Mouse (Mus musculus) limb, embryonic 12.5 days (tissue): ENCODE measurements around the gene Hdhd5. TPM values are rescaled to one million over a fixed set of nuclear protein-coding genes. Genes with fewer than 3 reads are reported as not detected.
A peak's percentile ranks its signal among the peaks of the same experiment; 100 is the strongest.

Experiments
- ATAC-seq: fragments of 200-750 bp; cut with Nextera tagmentation; 2 replicates; pipeline ENCODE4 v1.8.0; 2017; ENCODE audit warnings: low read depth, moderate TSS enrichment; ENCODE audit not compliant: insufficient number of reproducible peaks, insufficient read depth, low FRiP score, low TSS enrichment
- H3K27ac ChIP-seq: fragments of 300-500 bp; sonication (generic); 2 replicates; pipeline ENCODE4 v1.5.1; 2016; ENCODE audit warnings: mild to moderate bottlenecking, moderate library complexity
- H3K27me3 ChIP-seq: fragments of 300-500 bp; sonication (generic); 2 replicates; pipeline ENCODE4 v1.6.1; 2016; ENCODE audit warnings: mild to moderate bottlenecking, moderate library complexity
- H3K36me3 ChIP-seq: fragments of 300-500 bp; sonication (generic); 2 replicates; pipeline ENCODE4 v1.6.1; 2016; ENCODE audit warnings: mild to moderate bottlenecking, moderate library complexity
- H3K4me1 ChIP-seq: fragments of 300-500 bp; sonication (generic); replicated peaks from 2 replicates; pipeline ENCODE4 v1.6.1; 2016
- H3K4me2 ChIP-seq: fragments of 300-500 bp; sonication (generic); 2 replicates; pipeline ENCODE4 v1.6.1; 2016; ENCODE audit warnings: mild to moderate bottlenecking, moderate library complexity
- H3K4me3 ChIP-seq: fragments of 300-500 bp; sonication (generic); replicated peaks from 2 replicates; pipeline ENCODE4 v1.5.1; 2016; ENCODE audit warnings: mild to moderate bottlenecking
- H3K9ac ChIP-seq: fragments of 300-500 bp; sonication (generic); replicated peaks from 2 replicates; pipeline ENCODE4 v1.6.1; 2016; ENCODE audit warnings: mild to moderate bottlenecking, moderate library complexity
- H3K9me3 ChIP-seq: fragments of 300-500 bp; sonication (generic); 2 replicates; pipeline ENCODE4 v1.6.1; 2016; ENCODE audit warnings: mild to moderate bottlenecking, moderate library complexity
- WGBS: fragments of 180-500 bp; shearing (Covaris S2); methylation state at CpG from one replicate; pipeline ENCODE4 v1.1.7; 2016; 5-methylcytosine and 5-hydroxymethylcytosine counted together
- polyA plus RNA-seq: library from polyadenylated mRNA; unstranded; fragments of >200 nt; fragmentation: Nextera tagmentation; extraction: Ambion mirVana; gene quantifications from 2 replicates; pipeline ENCODE4 v1.2.1, GENCODE M21; 2016

Hdhd5 gene
- polyA plus RNA-seq, 1 experiment from 2014 or later = 22.1 TPM

DNA sequence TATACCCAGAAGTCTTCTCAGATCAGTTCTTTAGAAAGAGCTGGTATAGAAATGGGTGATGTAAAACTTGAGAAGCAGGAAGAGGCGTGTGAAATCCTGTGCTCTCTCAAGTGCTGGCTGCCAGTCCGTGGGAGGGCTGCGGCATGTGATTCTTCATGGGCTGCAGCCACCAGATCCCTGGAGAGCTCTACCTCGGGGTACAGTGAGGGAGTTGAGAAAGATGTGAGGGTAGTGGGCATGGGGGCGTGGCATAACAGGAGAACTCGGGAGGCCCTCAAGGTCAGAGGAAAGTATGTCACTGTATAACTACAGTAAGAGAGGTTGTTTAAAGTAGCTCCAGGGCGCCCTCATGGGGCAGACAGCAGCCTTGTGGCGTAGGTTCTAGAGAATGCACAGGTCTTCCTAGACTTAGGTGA, 47.9 kb downstream of the Hdhd5 start:
- no peak overlapping the region for H3K9ac ChIP-seq

DNA sequence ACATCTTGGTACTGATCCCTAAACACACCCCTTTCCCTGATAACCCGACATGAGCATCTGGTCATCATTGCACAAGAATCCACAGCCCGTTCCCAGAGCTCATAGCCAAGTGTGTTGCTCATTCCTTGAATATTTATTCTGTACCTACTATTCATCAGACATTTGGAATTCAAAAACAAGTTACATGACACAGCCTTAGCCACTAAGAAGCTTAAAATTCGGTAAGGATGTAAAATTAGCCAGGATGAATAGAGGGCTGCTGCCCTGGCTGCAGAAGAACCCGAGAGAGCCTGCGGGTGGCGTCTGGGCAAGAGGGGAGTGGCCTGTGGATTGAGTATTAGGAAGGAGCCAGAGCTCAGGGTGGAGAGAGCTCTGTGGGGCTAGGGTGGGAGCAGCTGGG, 48.4 kb downstream of the Hdhd5 start:
- H3K9ac ChIP-seq = no peak overlapping the region

More for the DNA sequence above, 47.9 kb downstream of the Hdhd5 start:
- ATAC-seq = no peak
- no peak overlapping the region for H3K4me3 ChIP-seq
- no peaks in the 10 kb centered on the region for H3K9me3 ChIP-seq
- H3K4me2 ChIP-seq = 0 out of 2 replicates have a peak overlapping the region, but pooled peaks have one; percentile 9
- peaks cover 7% of the 10 kb centered on the region for H3K4me1 ChIP-seq
- 31% methylated on average over 8 of the region's 8 CpGs for WGBS
- no peak overlapping the region for H3K27ac ChIP-seq
- peaks cover 9% of the 10 kb centered on the region; the same call in 1 of the 2 replicates for H3K36me3 ChIP-seq
- peaks cover 6% of the 10 kb centered on the region; the same call in 1 of the 2 replicates for H3K27me3 ChIP-seq

DNA sequence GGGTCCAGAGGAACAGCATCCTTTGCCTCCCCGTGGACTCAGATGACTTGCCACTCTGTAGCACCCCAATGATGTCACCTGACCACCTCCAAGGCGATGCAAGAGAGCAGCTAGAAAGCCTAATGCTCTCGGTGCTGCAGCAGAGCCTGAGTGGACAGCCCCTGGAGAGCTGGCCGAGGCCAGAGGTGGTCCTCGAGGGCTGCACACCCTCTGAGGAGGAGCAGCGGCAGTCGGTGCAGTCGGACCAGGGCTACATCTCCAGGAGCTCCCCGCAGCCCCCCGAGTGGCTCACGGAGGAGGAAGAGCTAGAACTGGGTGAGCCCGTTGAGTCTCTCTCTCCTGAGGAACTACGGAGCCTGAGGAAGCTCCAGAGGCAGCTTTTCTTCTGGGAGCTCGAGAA, 49.1 kb downstream of the Hdhd5 start:
- no peaks in the 10 kb centered on the region for H3K9me3 ChIP-seq
- no peak overlapping the region for H3K9ac ChIP-seq
- H3K27me3 ChIP-seq = peaks cover 6% of the 10 kb centered on the region; the same call in 1 of the 2 replicates
- H3K4me2 ChIP-seq = no peak overlapping the region
- no peak overlapping the region for H3K27ac ChIP-seq
- no peak overlapping the region for H3K4me3 ChIP-seq
- H3K36me3 ChIP-seq = peaks cover 9% of the 10 kb centered on the region; the same call in 1 of the 2 replicates
- ATAC-seq = no peak
- H3K4me1 ChIP-seq = peaks cover 7% of the 10 kb centered on the region
- 91% methylated on average over 14 of the region's 14 CpGs for WGBS

More for the DNA sequence above, 48.4 kb downstream of the Hdhd5 start:
- Histone ChIP-seq H3K4me2 (no peak overlapping the region), H3K27me3 (peaks cover 6% of the 10 kb centered on the region; the same call in 1 of the 2 replicates), H3K27ac (no peak overlapping the region), H3K4me3 (no peak overlapping the region), H3K9me3 (no peaks in the 10 kb centered on the region), H3K4me1 (peaks cover 7% of the 10 kb centered on the region), H3K36me3 (peaks cover 9% of the 10 kb centered on the region; the same call in 1 of the 2 replicates)
- 42% methylated on average over 6 of the region's 6 CpGs for WGBS
- ATAC-seq = no peak

DNA sequence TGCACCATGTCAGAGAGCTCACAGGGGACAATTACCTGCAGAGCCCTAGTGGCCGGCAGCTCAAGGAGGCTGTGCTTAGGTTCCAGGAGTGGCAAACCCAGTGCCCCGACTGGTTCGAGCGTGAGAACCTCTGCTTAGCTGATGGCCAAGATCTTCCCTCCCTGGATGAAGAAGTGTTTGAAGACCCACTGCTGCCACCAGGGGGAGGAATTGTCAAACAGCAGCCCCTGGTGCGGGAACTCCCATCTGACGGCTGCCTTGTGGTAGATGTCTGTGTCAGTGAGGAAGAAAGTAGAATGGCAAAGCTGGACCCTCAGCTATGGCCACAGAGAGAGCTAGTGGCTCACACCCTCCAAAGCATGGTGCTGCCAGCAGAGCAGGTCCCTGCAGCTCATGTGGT, 49.6 kb downstream of the Hdhd5 start:
- H3K27ac ChIP-seq = no peak overlapping the region
- 85% methylated on average over 6 of the region's 6 CpGs for WGBS
- no peaks in the 10 kb centered on the region for H3K9me3 ChIP-seq
- ATAC-seq = no peak
- H3K4me1 ChIP-seq = peaks cover 7% of the 10 kb centered on the region
- H3K4me2 ChIP-seq = no peak overlapping the region
- H3K4me3 ChIP-seq = no peak overlapping the region
- H3K27me3 ChIP-seq = peaks cover 6% of the 10 kb centered on the region; the same call in 1 of the 2 replicates
- H3K36me3 ChIP-seq = peaks cover 9% of the 10 kb centered on the region; the same call in 1 of the 2 replicates
- H3K9ac ChIP-seq = no peak overlapping the region

DNA sequence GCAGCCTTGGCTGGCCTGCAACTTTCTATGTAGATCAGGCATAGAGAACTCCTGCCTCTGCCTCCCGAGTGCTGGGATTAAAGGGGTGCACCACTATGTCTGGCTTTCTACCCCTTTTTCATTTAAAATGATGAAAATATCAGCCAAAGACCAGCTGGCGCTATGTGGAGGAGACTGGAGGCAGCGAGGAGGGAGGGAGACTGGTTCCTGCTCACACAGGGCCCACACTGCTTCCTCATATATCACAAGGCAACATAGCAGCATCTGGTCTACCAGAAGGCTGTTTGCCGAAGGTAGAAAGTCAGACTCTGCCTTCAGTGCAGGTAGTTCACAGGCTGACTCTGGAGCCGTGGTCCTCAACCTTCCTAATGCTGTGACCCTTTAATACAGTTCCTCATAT, 50.8 kb downstream of the Hdhd5 start:
- Histone ChIP-seq H3K27ac (no peak overlapping the region), H3K4me3 (no peak overlapping the region), H3K4me1 (peaks cover 10% of the 10 kb centered on the region), H3K9me3 (no peaks in the 10 kb centered on the region), H3K9ac (no peak overlapping the region), H3K4me2 (no peak overlapping the region), H3K27me3 (peaks cover 5% of the 10 kb centered on the region; the same call in 1 of the 2 replicates), H3K36me3 (peaks cover 9% of the 10 kb centered on the region; the same call in 1 of the 2 replicates)
- 86% methylated on average over 5 of the region's 5 CpGs for WGBS
- ATAC-seq = no peak

DNA sequence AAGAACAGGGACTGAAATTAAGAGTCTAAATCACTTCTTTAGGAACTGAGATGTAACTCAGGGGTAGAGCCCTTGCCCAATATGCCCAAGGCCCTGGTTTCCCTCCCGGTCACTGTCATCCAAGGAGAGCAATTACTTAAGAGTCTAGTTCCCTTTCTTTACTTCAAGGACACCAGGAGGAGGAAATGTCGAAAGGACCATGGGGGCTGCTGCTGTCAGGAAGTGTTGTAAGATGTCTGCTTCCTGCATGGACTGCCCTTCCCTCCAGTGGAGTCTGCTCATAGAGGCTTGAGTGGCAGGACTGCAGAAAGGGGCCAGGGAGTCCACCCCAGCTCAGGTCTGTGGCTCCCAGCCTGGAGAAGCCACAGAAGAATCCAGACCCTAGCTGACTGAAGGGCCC, 51.8 kb downstream of the Hdhd5 start:
- Histone ChIP-seq H3K4me1 (peaks cover 13% of the 10 kb centered on the region), H3K27ac (no peak overlapping the region), H3K4me2 (no peak overlapping the region), H3K36me3 (peaks cover 9% of the 10 kb centered on the region; the same call in 1 of the 2 replicates), H3K27me3 (no peaks in the 10 kb centered on the region), H3K9me3 (no peaks in the 10 kb centered on the region), H3K9ac (no peak overlapping the region), H3K4me3 (no peak overlapping the region)
- ATAC-seq = no peak
- 73% methylated on average over 2 of the region's 2 CpGs for WGBS

DNA sequence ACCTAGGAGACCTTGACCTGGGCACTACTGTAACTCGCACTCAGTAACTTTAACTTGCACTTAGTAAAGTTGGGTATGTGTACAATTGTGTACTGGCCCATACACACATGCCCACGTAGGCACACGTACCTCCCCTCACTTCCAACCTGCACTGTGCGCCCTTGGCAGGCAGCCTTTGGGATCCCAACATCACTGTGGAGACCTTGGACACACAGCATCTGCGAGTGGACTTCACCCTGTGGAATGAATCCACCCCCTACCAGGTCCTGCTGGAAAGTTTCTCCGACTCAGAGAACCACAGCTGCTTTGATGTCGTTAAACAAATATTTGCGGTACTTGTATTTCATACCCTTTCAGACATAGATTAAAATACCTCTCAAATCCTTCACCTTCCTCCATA, 55.8 kb downstream of the Hdhd5 start:
- WGBS = 75% methylated on average over 8 of the region's 8 CpGs
- Histone ChIP-seq H3K27ac (no peak overlapping the region), H3K4me1 (peaks cover 29% of the 10 kb centered on the region), H3K4me2 (no peak overlapping the region), H3K4me3 (no peak overlapping the region), H3K27me3 (no peaks in the 10 kb centered on the region), H3K9me3 (no peaks in the 10 kb centered on the region), H3K36me3 (no peaks in the 10 kb centered on the region), H3K9ac (no peak overlapping the region)
- no peak for ATAC-seq

DNA sequence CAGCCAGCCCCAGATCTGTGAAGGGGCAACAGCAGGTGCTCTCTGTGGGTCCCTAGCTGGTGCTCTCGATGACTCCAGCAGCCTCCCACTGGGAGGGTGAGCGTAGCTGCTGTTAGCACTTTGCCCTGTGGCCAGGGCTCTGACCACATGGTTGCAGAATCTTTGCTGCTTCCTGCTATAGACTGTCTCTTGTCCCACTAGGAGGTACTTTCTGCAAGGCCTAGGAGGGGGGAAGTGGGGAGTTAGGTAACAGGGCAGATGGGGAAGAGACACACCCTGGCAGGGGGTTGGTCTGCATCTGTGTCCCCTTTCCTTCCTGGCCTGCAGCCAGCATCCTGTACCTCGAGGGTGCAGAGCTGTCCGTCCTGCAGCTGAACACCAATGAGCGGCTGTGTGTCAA, 57.7 kb downstream of the Hdhd5 start:
- no peaks in the 10 kb centered on the region for H3K36me3 ChIP-seq
- no peak overlapping the region for H3K4me2 ChIP-seq
- WGBS = 36% methylated on average over 5 of the region's 5 CpGs
- no peak overlapping the region for H3K9ac ChIP-seq
- H3K27me3 ChIP-seq = no peaks in the 10 kb centered on the region
- ATAC-seq = no peak
- H3K9me3 ChIP-seq = no peaks in the 10 kb centered on the region
- H3K27ac ChIP-seq = no peak overlapping the region
- no peak overlapping the region for H3K4me3 ChIP-seq
- H3K4me1 ChIP-seq = peaks cover 29% of the 10 kb centered on the region

DNA sequence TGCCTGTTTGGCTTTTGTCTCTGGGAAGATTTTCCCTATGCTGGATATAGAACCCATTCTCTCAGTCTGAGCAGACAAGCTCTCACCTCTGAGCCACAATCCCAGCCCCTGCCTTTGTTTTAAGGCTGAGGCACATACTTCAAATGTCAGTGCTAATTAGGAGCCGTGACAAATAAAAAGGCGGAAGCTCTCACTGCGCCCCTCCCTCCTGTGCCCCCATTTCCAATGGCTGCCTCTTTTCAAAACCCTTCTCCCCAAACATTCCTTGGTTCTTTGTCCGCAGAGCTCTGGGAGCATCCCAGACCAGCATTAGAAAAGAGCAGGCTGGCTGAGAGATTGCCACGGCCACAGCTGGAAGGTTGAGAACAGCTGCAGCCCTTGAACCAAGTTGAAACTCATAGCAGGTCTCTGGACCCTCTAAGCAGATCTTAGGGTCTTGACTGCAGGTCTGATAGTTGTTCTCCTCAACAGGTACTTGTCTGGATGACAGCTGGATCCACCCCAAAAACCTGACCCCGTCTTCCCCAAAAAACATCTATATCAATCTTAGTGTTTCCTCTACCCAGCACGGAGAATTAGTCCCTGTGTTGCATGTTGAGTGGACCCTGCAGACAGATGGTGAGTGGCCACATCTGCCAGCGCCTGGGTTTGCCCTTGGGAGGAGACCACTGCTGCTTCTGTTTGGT, 58.5 kb downstream of the Hdhd5 start:
- H3K9me3 ChIP-seq = no peaks in the 10 kb centered on the region
- H3K27me3 ChIP-seq = no peaks in the 10 kb centered on the region
- H3K9ac ChIP-seq = no peak overlapping the region
- 27% methylated on average over 8 of the region's 8 CpGs for WGBS
- no peak for ATAC-seq
- H3K4me3 ChIP-seq = no peak overlapping the region
- H3K36me3 ChIP-seq = no peaks in the 10 kb centered on the region
- no peak overlapping the region for H3K4me2 ChIP-seq
- H3K27ac ChIP-seq = no peak overlapping the region
- H3K4me1 ChIP-seq = peaks cover 29% of the 10 kb centered on the region

DNA sequence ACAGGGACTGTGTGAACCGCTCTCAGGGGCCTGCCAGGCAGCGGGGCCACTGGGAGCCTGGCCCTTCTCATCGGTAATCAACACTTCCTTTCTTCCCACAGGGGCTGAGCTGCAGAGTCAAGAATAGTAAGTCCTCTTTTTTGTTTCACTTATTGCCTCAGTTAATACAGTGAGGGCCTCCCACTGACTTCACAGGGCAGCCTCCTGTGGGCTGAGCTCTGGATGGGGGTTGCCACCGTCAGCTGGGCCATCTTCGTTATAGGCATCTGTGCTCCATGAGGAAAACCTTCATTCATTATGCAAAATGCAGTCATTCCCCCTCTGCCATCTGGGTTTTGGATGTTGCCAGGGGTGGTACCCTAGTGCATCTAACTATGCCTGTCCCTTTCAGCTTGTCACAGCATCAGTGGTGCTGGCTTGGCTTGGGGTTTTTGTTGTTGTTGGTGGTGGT, 59.1 kb downstream of the Hdhd5 start:
- Histone ChIP-seq H3K36me3 (no peaks in the 10 kb centered on the region), H3K9ac (no peak overlapping the region), H3K4me1 (peaks cover 29% of the 10 kb centered on the region), H3K4me3 (no peak overlapping the region), H3K9me3 (no peaks in the 10 kb centered on the region), H3K27me3 (no peaks in the 10 kb centered on the region), H3K27ac (no peak overlapping the region), H3K4me2 (no peak overlapping the region)
- ATAC-seq = no peak
- 13% methylated on average over 5 of the region's 5 CpGs for WGBS

DNA sequence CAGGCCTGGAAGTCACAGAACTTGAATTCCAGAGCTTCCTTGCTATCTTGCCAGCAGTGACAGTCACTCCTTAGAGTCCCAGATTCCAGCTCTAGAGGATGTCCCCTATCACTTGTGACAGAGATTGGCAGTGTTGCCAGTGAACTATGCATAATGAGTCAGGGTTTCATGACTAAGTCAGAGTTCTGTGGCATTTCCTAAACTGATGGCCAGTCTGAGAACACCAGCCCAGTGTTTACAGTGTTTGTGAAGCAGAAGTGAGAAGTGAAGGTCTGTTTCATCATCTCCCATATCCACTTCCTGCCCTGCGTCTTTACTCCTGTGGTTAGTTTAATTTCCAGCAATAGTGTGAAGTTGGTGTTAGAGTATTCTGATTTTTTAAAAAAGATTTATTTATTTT, 60.5 kb downstream of the Hdhd5 start:
- ATAC-seq = no peak
- Histone ChIP-seq H3K27me3 (peaks cover under 1% of the 10 kb centered on the region; the same call in 1 of the 2 replicates), H3K27ac (no peak overlapping the region), H3K4me2 (no peak overlapping the region), H3K4me3 (no peak overlapping the region), H3K9ac (no peak overlapping the region), H3K36me3 (no peaks in the 10 kb centered on the region), H3K9me3 (no peaks in the 10 kb centered on the region), H3K4me1 (peaks cover 28% of the 10 kb centered on the region)
- WGBS = 89% methylated on average over 1 of the region's 1 CpGs

DNA sequence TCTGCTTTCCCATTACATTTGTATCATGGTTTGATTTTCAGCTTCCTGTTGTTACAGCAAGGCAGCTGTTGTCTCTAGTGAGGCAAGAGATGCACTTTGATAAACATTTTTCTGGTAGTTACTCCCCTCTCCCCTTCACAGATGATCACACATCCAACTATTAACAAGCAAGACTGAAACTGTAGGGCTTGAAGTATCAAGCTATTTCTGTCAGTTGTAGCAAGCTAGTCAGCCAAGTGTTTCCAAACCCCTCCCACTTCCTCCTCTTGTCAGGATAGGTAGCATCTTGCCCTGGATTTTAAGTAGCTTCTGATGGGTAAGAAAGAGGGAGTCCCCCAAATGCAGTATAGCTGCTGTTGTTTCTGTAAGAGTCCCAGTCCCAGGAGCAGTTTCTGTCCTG, 61.3 kb downstream of the Hdhd5 start:
- Histone ChIP-seq H3K4me1 (peaks cover 23% of the 10 kb centered on the region), H3K4me2 (no peak overlapping the region), H3K9me3 (no peaks in the 10 kb centered on the region), H3K4me3 (no peak overlapping the region), H3K27ac (no peak overlapping the region), H3K36me3 (no peaks in the 10 kb centered on the region), H3K9ac (no peak overlapping the region), H3K27me3 (peaks cover 10% of the 10 kb centered on the region)
- no peak for ATAC-seq
